Mouse (Mus musculus) heart, embryonic 14.5 days (tissue): ENCODE data around the gene Metap2. TPM values are rescaled to one million over a fixed set of nuclear protein-coding genes. Genes with fewer than 3 reads are reported as not detected.

Source experiments
- ATAC-seq: fragments of 200-750 bp; cut with Nextera tagmentation; 2 replicates; pipeline ENCODE4 v1.8.0; 2017; ENCODE audit warnings: low read depth, moderate TSS enrichment; ENCODE audit not compliant: insufficient number of reproducible peaks, insufficient read depth, low FRiP score
- H3K27ac ChIP-seq, 2 experiments: fragments of 200-500 bp in 1 of 2; fragments of 300-500 bp in 1 of 2; sonication (generic) in 1 of 2; replicated peaks in 1 of 2; 2 replicates each; pipeline ENCODE4 v1.5.1; 2012 to 2014; ENCODE audit warnings: low read depth in 2 of 2, low read length in 2 of 2, control low read depth in 1 of 2, mild to moderate bottlenecking in 1 of 2, mixed read lengths in 1 of 2; ENCODE audit not compliant: control insufficient read depth in 1 of 2, insufficient read depth in 1 of 2
- H3K27me3 ChIP-seq: fragments of 300-500 bp; sonication (generic); 2 replicates; pipeline ENCODE4 v1.6.1; 2014; ENCODE audit warnings: mild to moderate bottlenecking, low read length, control low read depth; ENCODE audit not compliant: control insufficient read depth, insufficient read depth
- H3K36me3 ChIP-seq: fragments of 300-500 bp; sonication (generic); 2 replicates; pipeline ENCODE4 v1.6.1; 2014; ENCODE audit warnings: mild to moderate bottlenecking, control low read depth, low read length, mixed read lengths; ENCODE audit not compliant: control insufficient read depth, insufficient read depth
- H3K4me1 ChIP-seq, 2 experiments: fragments of 200-500 bp in 1 of 2; fragments of 300-500 bp in 1 of 2; sonication (generic) in 1 of 2; 2 replicates each; pipeline ENCODE4 v1.6.1; 2012 to 2014; ENCODE audit warnings: low read length in 2 of 2, control low read depth in 1 of 2, mixed read lengths in 1 of 2; ENCODE audit not compliant: control insufficient read depth in 2 of 2, insufficient read depth in 2 of 2
- H3K4me2 ChIP-seq: fragments of 300-500 bp; sonication (generic); 2 replicates; pipeline ENCODE4 v1.6.1; 2014; ENCODE audit warnings: mild to moderate bottlenecking, low read length
- H3K4me3 ChIP-seq, 2 experiments: fragments of 200-500 bp in 1 of 2; fragments of 300-500 bp in 1 of 2; sonication (generic) in 1 of 2; 2 replicates each; pipeline ENCODE4 v1.5.1; 2012 to 2014; ENCODE audit warnings: low read length in 2 of 2, mild to moderate bottlenecking in 2 of 2, control low read depth in 1 of 2, low read depth in 1 of 2, moderate library complexity in 1 of 2; ENCODE audit not compliant: control insufficient read depth in 1 of 2, insufficient read depth in 1 of 2
- H3K9ac ChIP-seq: fragments of 300-500 bp; sonication (generic); 2 replicates; pipeline ENCODE4 v1.6.1; 2014; ENCODE audit warnings: mild to moderate bottlenecking, low read length
- H3K9me3 ChIP-seq: fragments of 300-500 bp; sonication (generic); 2 replicates; pipeline ENCODE4 v1.6.1; 2016; ENCODE audit warnings: low read length, control low read depth; ENCODE audit not compliant: control insufficient read depth
- WGBS: fragments of 180-500 bp; shearing (Covaris S2); extraction: QIAGEN DNeasy Blood & Tissue Kit; methylation state at CpG from one replicate; pipeline ENCODE4 v1.1.7; 2014; 5-methylcytosine and 5-hydroxymethylcytosine counted together
- polyA plus RNA-seq: library from polyadenylated mRNA; unstranded; fragments of >200 nt; fragmentation: Nextera tagmentation; extraction: Ambion mirVana; gene quantifications from 2 replicates; pipeline ENCODE4 v1.2.1, GENCODE M21; 2014

Gene Metap2
- polyA plus RNA-seq, 1 experiment from 2014 or later: 159 TPM

DNA sequence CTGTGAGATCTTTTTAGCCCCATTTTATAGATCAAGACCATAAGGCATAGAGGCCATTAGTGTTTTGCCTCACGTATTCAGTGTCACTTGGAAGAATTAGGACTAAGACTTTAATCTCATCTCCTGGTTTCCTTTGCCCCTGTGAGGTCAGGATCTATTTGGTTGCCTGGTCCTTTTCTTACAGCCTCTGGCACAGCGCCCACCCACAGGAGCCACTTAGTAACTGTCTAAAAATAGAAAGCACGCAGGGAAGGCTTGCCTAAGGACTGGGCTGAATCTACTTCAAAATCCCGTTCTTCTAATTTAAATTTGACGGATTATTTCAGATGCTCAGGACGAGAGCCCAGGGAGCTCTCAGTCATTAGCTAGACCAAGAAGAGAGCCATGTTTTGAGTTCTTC, 21.8 kb upstream of the Metap2 start:
- Histone ChIP-seq H3K36me3 (no peaks in the 10 kb centered on the region), H3K27ac (peak overlapping the region; percentile 86 to 89), H3K4me2 (peak overlapping the region; percentile 60), H3K4me3 (peak overlapping the region in 1 of 2 experiments; percentile 16; a peak in 2 of 4 replicates), H3K27me3 (no peaks in the 10 kb centered on the region), H3K9ac (peak overlapping the region; percentile 44), H3K9me3 (no peaks in the 10 kb centered on the region), H3K4me1 (peaks cover 14 to 18% of the 10 kb centered on the region in 2 experiments)
- ATAC-seq: peak; percentile 65
- 11% methylated on average over 6 of the region's 6 CpGs for WGBS

DNA sequence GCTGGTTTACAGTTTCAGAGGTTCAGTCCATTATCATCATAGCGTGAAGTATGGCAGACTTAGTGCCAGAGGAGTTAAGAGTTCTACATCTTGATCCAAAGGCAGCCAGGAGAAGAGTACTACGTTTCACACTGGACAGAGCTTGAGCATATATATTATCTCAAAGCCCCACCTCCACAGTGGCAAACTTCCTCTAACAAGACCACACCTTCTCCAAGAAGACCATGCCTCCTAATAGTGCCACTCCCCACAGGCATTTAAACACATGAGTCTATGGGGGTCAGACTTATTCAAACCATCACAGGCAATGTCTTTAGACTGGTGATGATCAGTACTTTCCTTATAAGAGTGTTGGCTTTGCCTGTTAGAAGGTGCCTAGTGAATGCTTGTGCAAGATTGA, 21.2 kb upstream of the Metap2 start:
- Histone ChIP-seq H3K9ac (no peak overlapping the region), H3K4me1 (peaks cover 14 to 18% of the 10 kb centered on the region in 2 experiments), H3K4me3 (no peak overlapping the region), H3K9me3 (no peaks in the 10 kb centered on the region), H3K27ac (peak overlapping the region in 1 of 2 experiments; percentile 86; a peak in 3 of 4 replicates), H3K4me2 (no peak overlapping the region), H3K36me3 (no peaks in the 10 kb centered on the region), H3K27me3 (no peaks in the 10 kb centered on the region)
- no peak for ATAC-seq
- WGBS: 62% methylated on average over 2 of the region's 2 CpGs

DNA sequence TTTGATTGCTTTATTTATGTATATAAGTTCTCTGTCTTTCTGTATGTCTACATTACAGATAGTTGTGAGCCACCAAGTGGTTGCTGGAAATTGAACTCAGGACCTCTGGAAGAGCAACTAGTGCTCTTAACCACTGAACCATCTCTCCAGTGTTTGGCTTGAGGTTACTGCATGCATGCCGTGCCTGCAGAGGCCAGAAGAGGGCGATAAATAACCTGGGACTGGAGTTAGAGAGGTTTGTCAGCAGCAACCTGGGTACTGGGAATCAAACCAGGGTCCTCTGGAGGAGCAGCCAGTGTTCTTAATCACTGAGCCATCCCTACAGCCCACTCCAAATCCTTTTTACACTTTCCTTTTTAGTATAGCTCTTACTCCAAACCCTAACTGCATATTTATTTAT, 19.9 kb upstream of the Metap2 start:
- no peak overlapping the region for H3K4me3 ChIP-seq
- H3K4me2 ChIP-seq: no peak overlapping the region
- H3K27me3 ChIP-seq: no peaks in the 10 kb centered on the region
- no peaks in the 10 kb centered on the region for H3K36me3 ChIP-seq
- no peak overlapping the region for H3K9ac ChIP-seq
- H3K9me3 ChIP-seq: no peaks in the 10 kb centered on the region
- no peak overlapping the region for H3K27ac ChIP-seq
- no peak for ATAC-seq
- peaks cover 14 to 18% of the 10 kb centered on the region in 2 experiments for H3K4me1 ChIP-seq
- WGBS: 71% methylated on average over 2 of the region's 2 CpGs

DNA sequence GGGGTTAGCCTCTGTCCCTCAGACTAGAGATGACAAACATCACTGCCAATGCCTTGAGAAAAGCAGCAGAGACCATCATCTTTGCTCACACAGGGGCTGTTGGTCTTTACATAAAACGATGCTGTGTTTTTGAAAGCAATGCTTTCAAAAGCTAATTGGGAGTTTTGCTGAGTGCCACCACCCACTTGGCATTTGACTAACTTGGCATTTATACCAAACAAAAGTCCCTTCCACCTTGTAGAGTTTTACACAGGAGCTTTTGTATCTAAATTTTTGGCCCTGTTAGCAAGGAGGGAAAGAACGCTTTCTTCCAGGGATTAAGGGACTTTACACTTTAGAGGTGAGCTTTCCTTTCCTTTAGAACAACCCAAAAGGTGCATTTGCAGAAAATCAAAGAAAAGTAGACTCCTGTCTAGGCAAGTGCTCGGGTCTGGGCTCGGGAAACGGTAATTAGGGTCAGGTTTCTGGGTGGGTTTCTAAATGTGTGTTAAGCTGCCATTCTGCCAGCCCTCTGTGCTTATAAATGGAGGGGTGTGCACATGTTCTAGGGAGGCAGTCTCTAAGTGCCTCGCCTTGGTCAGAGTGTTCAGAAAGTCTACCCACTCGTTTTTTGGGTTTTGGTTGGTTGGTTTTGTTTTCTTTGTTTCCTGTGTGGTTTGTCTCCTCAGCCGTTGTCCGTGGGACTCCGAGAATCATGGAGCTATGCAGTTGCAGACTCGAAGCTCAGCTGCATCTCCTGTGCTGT, 18.8 kb upstream of the Metap2 start:
- H3K36me3 ChIP-seq: no peaks in the 10 kb centered on the region
- H3K27me3 ChIP-seq: no peaks in the 10 kb centered on the region
- H3K9me3 ChIP-seq: no peaks in the 10 kb centered on the region
- peaks cover 14 to 18% of the 10 kb centered on the region in 2 experiments for H3K4me1 ChIP-seq
- 65% methylated on average over 11 of the region's 11 CpGs for WGBS
- ATAC-seq: no peak
- no peak overlapping the region for H3K4me2 ChIP-seq
- H3K27ac ChIP-seq: no peak overlapping the region
- no peak overlapping the region for H3K9ac ChIP-seq
- H3K4me3 ChIP-seq: no peak overlapping the region

DNA sequence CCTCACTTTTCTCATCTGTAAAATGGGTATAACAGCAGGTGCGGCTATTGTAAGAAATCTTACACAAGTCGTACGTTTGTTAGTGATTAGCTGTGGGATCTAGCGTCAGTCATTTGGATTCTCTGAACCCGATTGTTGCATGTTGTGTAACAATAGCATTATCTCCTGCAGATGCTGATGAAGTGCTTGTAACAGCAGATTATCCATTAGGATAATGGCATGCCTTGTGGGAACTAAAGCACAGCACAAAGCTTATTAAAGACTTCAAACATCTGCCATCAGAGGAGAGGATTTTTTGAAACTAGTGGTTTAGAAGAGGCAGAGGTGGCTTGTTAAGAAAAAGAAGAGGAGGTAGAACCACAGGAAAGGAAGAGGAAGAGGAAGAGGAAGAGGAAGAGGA, 16.6 kb upstream of the Metap2 start:
- WGBS: 84% methylated on average over 5 of the region's 5 CpGs
- Histone ChIP-seq H3K4me1 (peaks cover 5 to 8% of the 10 kb centered on the region in 2 experiments), H3K9ac (no peak overlapping the region), H3K9me3 (no peaks in the 10 kb centered on the region), H3K36me3 (no peaks in the 10 kb centered on the region), H3K4me3 (no peak overlapping the region), H3K27me3 (no peaks in the 10 kb centered on the region), H3K27ac (no peak overlapping the region), H3K4me2 (no peak overlapping the region)
- ATAC-seq: no peak

DNA sequence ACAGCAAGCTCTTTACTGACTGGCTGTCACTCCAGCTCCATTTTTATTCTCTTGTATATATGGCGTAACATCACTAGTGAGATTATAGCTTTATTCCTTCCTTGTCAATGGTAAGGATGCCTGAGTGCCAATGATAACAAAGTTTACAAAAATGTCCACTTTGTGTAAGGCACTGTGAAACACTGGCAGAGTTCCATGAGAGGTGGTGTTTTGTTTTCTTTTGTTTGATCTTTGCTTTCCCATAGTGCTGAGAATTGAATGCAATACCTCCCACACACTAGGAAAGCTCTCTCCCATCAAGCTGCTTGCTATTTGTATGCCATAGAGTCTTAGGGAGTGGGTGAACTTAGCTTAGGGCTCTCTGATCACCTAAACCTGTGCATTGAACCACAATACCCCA, 16.0 kb upstream of the Metap2 start:
- WGBS: 71% methylated on average over 1 of the region's 1 CpGs
- H3K4me3 ChIP-seq: no peak overlapping the region
- H3K9me3 ChIP-seq: no peaks in the 10 kb centered on the region
- no peak overlapping the region for H3K27ac ChIP-seq
- no peaks in the 10 kb centered on the region for H3K36me3 ChIP-seq
- H3K27me3 ChIP-seq: no peaks in the 10 kb centered on the region
- peaks cover 2 to 5% of the 10 kb centered on the region in 2 experiments; a peak in 2 of 4 replicates for H3K4me1 ChIP-seq
- H3K9ac ChIP-seq: no peak overlapping the region
- ATAC-seq: no peak
- H3K4me2 ChIP-seq: no peak overlapping the region

DNA sequence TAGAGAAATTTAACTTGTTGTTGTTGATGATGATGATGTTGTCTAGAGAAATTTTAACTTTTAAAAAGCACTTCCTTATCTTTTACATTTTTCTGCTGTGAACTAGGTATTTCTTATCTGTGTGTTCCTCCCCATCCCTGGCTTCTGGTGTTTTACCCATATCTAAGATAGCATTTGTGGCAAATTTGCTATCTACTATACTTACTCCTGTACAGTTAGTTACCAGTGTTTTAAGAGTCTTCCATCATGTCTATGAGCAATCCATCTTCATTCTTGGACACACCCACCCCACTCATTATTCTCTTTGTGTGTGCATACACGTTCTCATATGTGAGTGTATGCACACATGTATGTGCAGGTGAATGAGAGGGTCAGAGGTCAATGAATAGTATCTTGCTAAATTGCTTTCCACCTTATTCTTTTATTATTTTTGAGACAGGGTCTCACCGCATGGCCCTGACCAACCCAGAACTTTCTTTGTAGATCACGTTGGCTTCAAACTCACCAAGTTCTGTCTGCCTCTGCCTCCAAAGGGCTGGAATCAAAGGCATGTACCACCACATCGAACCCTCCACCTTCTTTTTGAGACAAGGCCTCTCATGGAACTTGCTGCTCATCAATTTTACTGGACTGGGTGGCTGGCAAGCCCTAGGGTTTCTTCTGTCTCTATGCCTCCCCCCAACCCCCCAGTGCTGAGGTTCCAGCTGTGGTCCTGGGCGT, 15.4 kb upstream of the Metap2 start:
- Histone ChIP-seq H3K4me1 (peaks cover 0 to 3% of the 10 kb centered on the region in 2 experiments; a peak in 1 of 4 replicates), H3K4me2 (no peak overlapping the region), H3K36me3 (no peaks in the 10 kb centered on the region), H3K27ac (no peak overlapping the region), H3K4me3 (no peak overlapping the region), H3K9ac (no peak overlapping the region), H3K9me3 (no peaks in the 10 kb centered on the region), H3K27me3 (no peaks in the 10 kb centered on the region)
- WGBS: 87% methylated on average over 5 of the region's 5 CpGs
- ATAC-seq: no peak
